Mouse (Mus musculus) lung, postnatal 4 days (tissue): ENCODE data around the gene Dazl.
A peak's percentile ranks its signal among the peaks of the same experiment; 100 is the strongest.
"Not testable (repeated sequence)": the region's sequence is repeated elsewhere in the genome, so short reads cannot be mapped to it uniquely, and the experiment has no call there.

Source experiments
- DNase-seq, 2 experiments: peaks; one replicate each; pipeline ENCODE4 v3.0.0; 2021

Dazl gene

GRCm38 (mm10) chr17:50284845-50285244, 8.6 kb downstream of the Dazl start:
- no peak for DNase-seq

GRCm38 (mm10) chr17:50261615-50262014, 31.8 kb downstream of the Dazl start:
- DNase-seq: not testable (repeated sequence)

GRCm38 (mm10) chr17:50260856-50261255, 32.6 kb downstream of the Dazl start:
- DNase-seq: no peak

DNA sequence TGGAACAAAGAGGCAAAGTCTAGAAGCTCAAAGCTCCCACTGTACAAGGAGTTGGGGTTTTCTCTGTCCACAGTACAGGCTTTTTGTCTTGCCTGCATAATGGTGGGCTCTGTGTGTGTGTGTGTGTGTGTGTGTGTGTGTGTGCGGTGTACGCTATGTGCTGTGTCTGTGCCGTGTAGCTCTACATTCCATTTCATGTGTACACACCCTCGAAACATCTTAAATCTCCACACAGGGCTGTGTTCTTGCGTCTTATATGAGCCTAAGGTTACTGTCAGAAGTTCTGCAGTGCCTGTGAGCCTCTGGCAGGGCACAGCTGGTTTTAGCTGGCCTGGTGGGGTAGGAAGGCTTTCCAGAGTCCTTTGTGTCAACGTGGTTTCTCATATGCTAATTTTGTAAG, 46.8 kb downstream of the Dazl start:
- DNase-seq: no peak

GRCm38 (mm10) chr17:50244675-50245074, 48.8 kb downstream of the Dazl start:
- DNase-seq: no peak

DNA sequence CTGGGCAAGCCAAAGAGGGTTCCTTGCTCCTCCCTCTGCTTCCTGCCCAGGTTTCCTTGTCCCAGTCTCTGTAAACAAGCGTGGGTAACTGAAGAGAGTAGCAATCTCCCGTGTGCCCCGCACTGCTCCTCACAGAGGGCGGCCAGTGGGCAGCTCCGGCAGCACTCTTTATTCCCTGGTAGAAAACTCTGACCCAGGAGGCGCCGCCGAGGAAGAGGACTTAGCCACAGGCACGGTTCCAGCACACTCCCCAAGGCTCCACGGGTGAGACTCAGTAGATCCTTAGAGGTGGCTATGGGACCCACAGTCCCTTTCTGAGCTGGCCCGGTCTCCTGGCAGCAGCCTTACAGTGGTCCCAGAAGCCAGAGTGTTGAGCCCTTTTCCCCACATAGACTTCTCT, 50.1 kb downstream of the Dazl start:
- no peak for DNase-seq

- no peak for DNase-seq
Observed at GRCm38 (mm10) chr17:50237818-50238610, 55.4 kb downstream of the Dazl start.

GRCm38 (mm10) chr17:50237436-50237709, 56.1 kb downstream of the Dazl start:
- peak; percentile 64 to 86 for DNase-seq

DNA sequence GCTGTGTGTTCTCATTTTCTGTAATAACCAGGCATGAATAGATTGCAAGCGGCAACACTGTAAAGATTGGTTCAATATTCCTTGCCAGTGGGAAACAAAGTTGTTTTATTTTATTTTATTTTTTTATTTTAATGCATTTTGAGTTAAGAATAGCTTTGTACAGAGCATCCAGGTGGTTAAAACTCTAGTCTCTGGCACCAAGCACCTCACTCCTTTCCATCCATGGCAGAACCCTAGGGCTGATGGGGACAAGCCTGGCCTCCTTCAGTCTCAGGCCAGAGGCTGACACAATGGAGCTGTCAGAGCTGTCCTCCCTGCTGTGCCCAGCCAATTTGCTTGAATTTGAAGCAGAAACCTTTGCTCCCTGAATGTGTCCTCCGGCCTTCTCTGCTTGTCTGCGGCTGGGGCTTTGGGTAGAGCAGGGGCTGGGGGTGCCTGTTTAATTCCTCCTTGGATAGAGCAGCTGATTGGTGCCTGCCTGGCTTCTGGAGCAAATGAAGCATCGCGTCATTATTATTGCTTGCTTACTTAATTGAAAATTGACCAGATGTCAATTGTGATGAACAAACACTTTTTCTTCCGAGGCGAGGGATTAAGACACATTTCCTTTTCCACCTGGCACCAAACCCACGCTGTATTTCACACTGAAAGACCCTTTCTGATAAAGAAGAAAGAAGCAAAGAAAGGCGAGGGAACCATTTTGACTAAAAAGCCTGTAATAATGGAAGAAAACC, 56.6 kb downstream of the Dazl start:
- no peak for DNase-seq

DNA sequence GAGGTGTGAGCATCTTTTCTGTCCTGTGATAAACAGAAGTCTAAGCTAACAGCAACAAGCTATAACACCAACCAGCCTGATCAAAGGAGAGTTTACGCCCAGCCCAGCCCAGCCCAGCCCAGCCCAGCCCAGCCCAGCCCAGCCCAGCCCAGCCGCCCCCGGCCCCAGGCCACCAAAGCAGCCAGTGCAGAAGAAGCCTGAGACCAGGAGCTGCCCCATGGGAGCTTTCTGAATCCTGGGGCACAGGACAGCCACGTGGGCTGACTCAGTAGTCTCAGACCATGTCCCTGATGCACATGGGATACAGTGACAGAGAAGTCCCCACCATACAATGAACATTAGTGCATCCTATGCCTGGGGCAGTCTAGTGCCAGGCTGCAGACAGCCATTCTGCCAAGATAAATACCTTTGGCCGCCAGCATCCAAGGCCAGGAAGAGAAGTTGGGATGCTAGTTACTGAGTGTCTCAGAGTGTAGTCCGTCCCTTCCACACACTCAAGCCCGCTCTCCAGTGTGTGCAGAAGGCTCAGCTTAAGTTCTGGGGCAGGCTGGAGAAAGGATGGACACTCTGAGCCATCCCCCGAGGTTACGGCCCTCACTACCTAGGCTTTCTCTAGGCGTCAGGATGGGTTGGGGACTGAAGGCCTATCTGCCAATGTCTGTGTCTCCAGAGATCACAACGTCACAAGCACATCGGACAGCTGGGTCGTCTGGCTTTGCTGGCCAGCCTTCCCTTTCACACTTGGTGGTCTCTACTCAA, 57.3 kb downstream of the Dazl start:
- no peak for DNase-seq

DNA sequence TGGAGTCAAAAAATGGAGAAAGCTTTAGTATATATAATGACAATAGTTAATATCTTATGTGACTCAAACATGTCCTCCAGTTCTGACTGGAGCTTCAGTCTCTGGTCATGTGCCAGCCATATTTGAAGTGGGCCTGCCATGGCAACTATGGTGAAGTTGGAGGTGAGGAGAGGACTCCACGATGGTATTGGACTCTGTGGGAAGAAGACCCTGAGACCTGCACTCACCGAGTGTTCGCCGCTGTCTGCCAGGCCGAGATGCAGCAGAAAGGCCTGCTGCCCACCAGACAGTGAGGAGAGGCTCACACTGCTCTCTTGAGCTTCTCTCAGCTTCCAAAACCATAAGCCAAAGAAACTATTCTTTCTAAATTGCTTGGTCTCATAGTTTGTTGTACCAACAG, 59.5 kb downstream of the Dazl start:
- no peak for DNase-seq

GRCm38 (mm10) chr17:50232821-50233220, 60.6 kb downstream of the Dazl start:
- DNase-seq: no peak

DNA sequence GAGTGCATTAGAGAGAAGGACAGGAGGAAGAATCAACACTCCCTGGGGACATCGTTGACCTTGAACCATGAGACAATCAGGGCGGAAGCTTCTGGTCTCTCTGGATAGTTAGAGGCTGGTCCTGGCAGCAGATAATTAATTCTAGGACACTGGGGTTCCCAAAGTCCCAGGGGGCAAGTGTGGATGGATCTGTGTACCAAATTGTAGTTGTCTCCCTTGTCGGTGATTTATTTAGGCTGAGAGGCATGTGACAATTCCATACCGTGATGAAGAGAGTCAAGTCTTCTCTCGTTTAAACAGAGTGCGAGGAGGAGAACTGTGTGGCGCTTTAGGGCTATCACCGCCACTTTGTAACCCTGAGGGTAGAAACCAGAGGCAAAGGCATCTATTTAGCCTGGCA, 62.2 kb downstream of the Dazl start:
- DNase-seq: no peak

- DNase-seq: no peak
Observed at GRCm38 (mm10) chr17:50229534-50229933, 63.9 kb downstream of the Dazl start.
